Mouse (Mus musculus) stomach, postnatal 0 days (tissue): ENCODE measurements around the gene Fam162a.

Experiments
- CTCF ChIP-seq: IDR thresholded peaks from 2 replicates; pipeline ENCODE4 v1.5.1; 2016; ENCODE audit warnings: antibody characterized with exemption, low read depth, mild to moderate bottlenecking, moderate library complexity
- EP300 ChIP-seq: optimal IDR thresholded peaks from 2 replicates; pipeline ENCODE3; 2016; ENCODE audit warnings: antibody characterized with exemption

GRCm38 (mm10) chr16:36089850-36090616, 18.6 kb upstream of the Fam162a start:
- TF ChIP-seq CTCF (peak; percentile 62), EP300 (no peak)
